Mouse (Mus musculus) thymus, adult 18-20 months (tissue): Measurements from ENCODE around the gene Slc6a21.

ENCODE experiments used
- DNase-seq, 2 experiments: peaks; one replicate each; pipeline ENCODE4 v3.0.0; 2022; ENCODE audit warnings: mixed read lengths in 2 of 2

Slc6a21 gene

GRCm38 (mm10) chr7:45322245-45322644 is 44.9 kb downstream of the Slc6a21 start:
- DNase-seq, result no peak

GRCm38 (mm10) chr7:45323069-45323468 is 45.8 kb downstream of the Slc6a21 start:
- DNase-seq, result no peak

DNA sequence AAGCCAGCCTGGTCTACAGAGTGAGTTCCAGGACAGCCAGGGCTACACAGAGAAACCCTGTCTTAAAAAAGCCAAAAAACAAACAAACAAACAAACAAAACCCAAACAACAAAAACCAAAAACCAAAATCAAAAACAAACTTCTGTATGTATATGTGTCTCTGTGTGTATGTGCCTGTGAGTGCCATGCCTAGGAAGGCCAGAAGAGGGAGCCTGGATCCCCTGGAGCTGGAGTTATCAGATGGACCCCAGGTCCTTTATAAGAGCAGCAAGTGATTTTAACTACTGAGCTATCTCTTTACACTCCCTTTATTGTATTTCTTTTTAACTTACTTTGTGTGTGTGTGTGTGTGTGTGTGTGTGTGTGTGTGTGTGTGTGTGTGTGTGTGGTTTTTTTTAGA is 48.5 kb downstream of the Slc6a21 start:
- DNase-seq, result no peak

- no peak for DNase-seq
Measured at GRCm38 (mm10) chr7:45328841-45329475, 51.6 kb downstream of the Slc6a21 start.

DNA sequence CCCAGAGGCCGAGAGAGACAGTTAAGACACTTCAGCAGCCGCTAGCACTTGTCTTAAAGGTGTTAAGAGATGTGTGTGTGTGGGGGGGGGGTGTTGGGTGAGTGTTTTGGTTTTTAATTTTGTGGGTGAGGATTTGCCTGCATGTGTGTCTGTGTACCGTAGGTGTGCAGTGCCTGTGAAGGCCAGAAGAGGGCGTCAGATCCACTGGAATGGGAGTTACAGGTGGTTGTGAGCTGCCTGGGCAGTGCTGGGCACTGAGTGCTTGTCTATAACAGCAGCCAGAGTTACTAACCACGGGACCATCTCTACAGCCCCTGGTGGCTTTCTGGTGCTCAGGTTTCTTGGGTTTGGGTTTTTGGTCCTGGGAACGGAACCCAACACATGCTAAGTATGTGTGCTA is 54.2 kb downstream of the Slc6a21 start:
- DNase-seq, result no peak

GRCm38 (mm10) chr7:45332685-45333425 is 55.5 kb downstream of the Slc6a21 start:
- DNase-seq, result peak; percentile 46 to 59

GRCm38 (mm10) chr7:45333431-45333982 is 56.2 kb downstream of the Slc6a21 start, which contains the start of gene Trpm4:
Gene Trpm4, minus strand, starts transcription at chr7:45333780.
- DNase-seq, result peak; percentile 76 to 77

GRCm38 (mm10) chr7:45334605-45335004 is 57.3 kb downstream of the Slc6a21 start:
- no peak for DNase-seq

DNA sequence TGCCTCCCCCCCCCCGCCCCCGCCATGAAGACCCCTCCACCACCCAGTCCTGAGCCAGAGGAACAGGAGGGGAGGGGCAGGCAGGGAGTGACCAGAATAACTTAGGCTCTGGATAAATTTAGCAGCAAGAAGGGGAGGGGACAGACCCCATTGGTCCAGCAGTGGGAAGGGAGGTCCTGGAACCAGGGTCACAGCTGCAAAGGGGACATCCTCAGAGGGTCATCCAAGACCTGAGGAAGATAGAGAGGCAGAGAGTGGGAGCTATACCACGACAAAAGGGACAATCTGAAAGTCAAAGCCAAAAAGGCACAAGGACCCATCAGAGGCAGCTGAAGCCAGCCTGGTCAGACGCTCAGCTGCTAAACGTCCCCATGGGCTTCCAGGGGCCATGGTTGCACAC is 57.7 kb downstream of the Slc6a21 start, which contains the start of gene Hrc:
Gene Hrc (plus strand): TSS at position 235 of the 400 bp plus-strand sequence.
- DNase-seq, result no peak

- DNase-seq, result no peak
Measured at GRCm38 (mm10) chr7:45336319-45336718, 59.0 kb downstream of the Slc6a21 start.

DNA sequence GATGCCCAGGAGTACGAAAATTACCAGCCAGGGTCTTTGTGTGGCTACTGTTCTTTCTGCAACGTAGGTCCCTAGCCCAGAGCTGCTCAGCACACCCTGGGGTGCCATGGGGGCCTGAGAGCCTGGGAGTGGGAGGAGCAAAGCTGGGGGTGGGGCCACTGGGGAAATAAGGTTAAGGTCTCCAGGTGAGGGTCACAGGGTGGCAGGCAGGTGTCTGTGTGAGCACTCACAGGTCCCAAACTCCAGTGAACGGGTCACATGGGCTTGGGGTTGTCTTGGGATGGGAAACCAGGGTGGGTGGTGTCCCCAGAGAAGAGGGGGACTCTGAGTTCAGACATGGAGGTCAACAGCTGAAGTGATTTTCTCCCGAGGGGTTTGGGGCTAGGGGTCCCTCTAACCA is 60.2 kb downstream of the Slc6a21 start:
- no peak for DNase-seq

- DNase-seq, result peak in 1 of 2 experiments; percentile 20
Measured at GRCm38 (mm10) chr7:45338161-45338911, 61.0 kb downstream of the Slc6a21 start.
